Mouse (Mus musculus) ZHBTc4 (cell line): ENCODE measurements around the gene Tmem26.
"Not testable (repeated sequence)": the region's sequence is repeated elsewhere in the genome, so short reads cannot be mapped to it uniquely, and the experiment has no call there.

Experiments
- DNase-seq: peaks from one replicate; pipeline ENCODE4 v3.0.0-alpha.2; 2011; ENCODE audit warnings: low read depth, low spot score

Tmem26 gene

GRCm38 (mm10) chr10:68723568-68724360, at the start of gene Tmem26:
Tmem26 (plus strand) TSS chr10:68723646.
- peak; percentile 51 for DNase-seq

- DNase-seq = peak; percentile 21
Observed at GRCm38 (mm10) chr10:68678678-68679077, 44.8 kb upstream of the Tmem26 start.

GRCm38 (mm10) chr10:68681233-68681632, 42.2 kb upstream of the Tmem26 start:
- no peak for DNase-seq

GRCm38 (mm10) chr10:68685510-68685909, 37.9 kb upstream of the Tmem26 start:
- no peak for DNase-seq

GRCm38 (mm10) chr10:68691116-68691515, 32.3 kb upstream of the Tmem26 start:
- no peak for DNase-seq

GRCm38 (mm10) chr10:68692401-68692800, 31.0 kb upstream of the Tmem26 start:
- DNase-seq = no peak

GRCm38 (mm10) chr10:68695760-68696336, 27.6 kb upstream of the Tmem26 start:
- no peak for DNase-seq

- DNase-seq = no peak
Observed at GRCm38 (mm10) chr10:68704268-68704667, 19.2 kb upstream of the Tmem26 start.

- no peak for DNase-seq
Observed at GRCm38 (mm10) chr10:68705471-68706036, 17.9 kb upstream of the Tmem26 start.

- no peak for DNase-seq
Observed at GRCm38 (mm10) chr10:68707014-68707852, 16.2 kb upstream of the Tmem26 start.

GRCm38 (mm10) chr10:68712926-68713325, 10.5 kb upstream of the Tmem26 start:
- no peak for DNase-seq

GRCm38 (mm10) chr10:68714302-68714701, 9.1 kb upstream of the Tmem26 start:
- DNase-seq = no peak

GRCm38 (mm10) chr10:68715396-68715795, 8.1 kb upstream of the Tmem26 start:
- no peak for DNase-seq

GRCm38 (mm10) chr10:68718375-68718774, 5.1 kb upstream of the Tmem26 start:
- no peak for DNase-seq

GRCm38 (mm10) chr10:68720887-68721400, 2.5 kb upstream of the Tmem26 start:
- DNase-seq = peak; percentile 6

- no peak for DNase-seq
Observed at GRCm38 (mm10) chr10:68723015-68723414, 431 bp upstream of the Tmem26 start.

- DNase-seq = peak; percentile 32
Observed at GRCm38 (mm10) chr10:68724361-68724720, 895 bp downstream of the Tmem26 start.

GRCm38 (mm10) chr10:68727464-68727863, 4.0 kb downstream of the Tmem26 start:
- no peak for DNase-seq

- no peak for DNase-seq
Observed at GRCm38 (mm10) chr10:68735621-68736020, 12.2 kb downstream of the Tmem26 start.

GRCm38 (mm10) chr10:68737391-68737790, 13.9 kb downstream of the Tmem26 start:
- DNase-seq = no peak

- not testable (repeated sequence) for DNase-seq
Observed at GRCm38 (mm10) chr10:68738981-68739380, 15.5 kb downstream of the Tmem26 start.

GRCm38 (mm10) chr10:68740251-68740650, 16.8 kb downstream of the Tmem26 start:
- no peak for DNase-seq
